Mouse (Mus musculus) midbrain, embryonic 15.5 days (tissue): Measurements from ENCODE around the gene Chek2. TPM values are rescaled to one million over a fixed set of nuclear protein-coding genes. Genes with fewer than 3 reads are reported as not detected.
"Not testable (repeated sequence)": the region's sequence is repeated elsewhere in the genome, so short reads cannot be mapped to it uniquely, and the experiment has no call there.

Experiments
- ATAC-seq: fragments of 200-750 bp; cut with Nextera tagmentation; replicated peaks from 2 replicates; pipeline ENCODE4 v1.8.0; 2017; ENCODE audit warnings: moderate TSS enrichment
- H3K27ac ChIP-seq: fragments of 300-500 bp; sonication (generic); 2 replicates; pipeline ENCODE4 v1.5.1; 2015; ENCODE audit warnings: mild to moderate bottlenecking, inconsistent platforms
- H3K27me3 ChIP-seq: fragments of 300-500 bp; sonication (generic); replicated peaks from 2 replicates; pipeline ENCODE4 v1.6.1; 2015; ENCODE audit warnings: inconsistent platforms
- H3K36me3 ChIP-seq: fragments of 300-500 bp; sonication (generic); replicated peaks from 2 replicates; pipeline ENCODE4 v1.6.1; 2015; ENCODE audit warnings: inconsistent platforms
- H3K4me1 ChIP-seq: fragments of 300-500 bp; sonication (generic); 2 replicates; pipeline ENCODE4 v1.6.1; 2015; ENCODE audit warnings: inconsistent platforms
- H3K4me2 ChIP-seq: fragments of 300-500 bp; sonication (generic); 2 replicates; pipeline ENCODE4 v1.6.1; 2015; ENCODE audit warnings: inconsistent platforms, mild to moderate bottlenecking, moderate library complexity
- H3K4me3 ChIP-seq: fragments of 300-500 bp; sonication (generic); 2 replicates; pipeline ENCODE4 v1.5.1; 2015; ENCODE audit warnings: mild to moderate bottlenecking, inconsistent platforms
- H3K9ac ChIP-seq: fragments of 300-500 bp; sonication (generic); 2 replicates; pipeline ENCODE4 v1.6.1; 2015; ENCODE audit warnings: mild to moderate bottlenecking, inconsistent platforms
- H3K9me3 ChIP-seq: fragments of 300-500 bp; sonication (generic); 2 replicates; pipeline ENCODE4 v1.6.1; 2016; ENCODE audit warnings: inconsistent platforms
- WGBS: fragments of 180-500 bp; shearing (Covaris S2); methylation state at CpG from one replicate; pipeline ENCODE4 v1.1.7; 2015; ENCODE audit warnings: mixed read lengths; 5-methylcytosine and 5-hydroxymethylcytosine counted together
- polyA plus RNA-seq: library from polyadenylated mRNA; unstranded; fragments of >200 nt; fragmentation: Nextera tagmentation; extraction: Ambion mirVana; gene quantifications from 2 replicates; pipeline ENCODE4 v1.2.1, GENCODE M21; 2015

Chek2 gene
- polyA plus RNA-seq, 1 experiment from 2014 or later = 5.0 TPM

DNA sequence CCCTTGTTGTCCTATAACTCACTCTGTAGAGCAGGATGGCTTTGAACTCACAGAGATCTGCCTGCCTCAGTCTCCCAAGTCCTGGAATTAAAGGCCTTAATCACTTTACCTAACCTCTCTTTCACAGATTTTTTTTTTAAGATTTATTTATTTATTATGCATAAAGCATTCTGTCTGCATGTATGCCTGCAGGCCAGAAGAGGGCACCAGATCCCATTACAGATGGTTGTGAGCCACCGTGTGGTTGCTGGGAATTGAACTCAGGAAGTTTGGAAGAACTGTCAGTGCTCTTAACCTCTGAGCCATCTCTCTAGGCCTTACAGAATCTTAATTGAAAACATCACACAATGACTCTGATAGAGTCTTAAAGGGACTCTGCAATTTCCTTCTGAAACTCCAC lies 13.2 kb downstream of the Chek2 start:
- Histone ChIP-seq H3K27me3 (no peaks in the 10 kb centered on the region), H3K4me1 (no peaks in the 10 kb centered on the region), H3K36me3 (no peaks in the 10 kb centered on the region), H3K4me3 (no peak overlapping the region), H3K27ac (no peak overlapping the region), H3K4me2 (no peak overlapping the region), H3K9me3 (no peaks in the 10 kb centered on the region), H3K9ac (no peak overlapping the region)
- 95% methylated on average over 1 of the region's 1 CpGs for WGBS
- ATAC-seq = no peak

DNA sequence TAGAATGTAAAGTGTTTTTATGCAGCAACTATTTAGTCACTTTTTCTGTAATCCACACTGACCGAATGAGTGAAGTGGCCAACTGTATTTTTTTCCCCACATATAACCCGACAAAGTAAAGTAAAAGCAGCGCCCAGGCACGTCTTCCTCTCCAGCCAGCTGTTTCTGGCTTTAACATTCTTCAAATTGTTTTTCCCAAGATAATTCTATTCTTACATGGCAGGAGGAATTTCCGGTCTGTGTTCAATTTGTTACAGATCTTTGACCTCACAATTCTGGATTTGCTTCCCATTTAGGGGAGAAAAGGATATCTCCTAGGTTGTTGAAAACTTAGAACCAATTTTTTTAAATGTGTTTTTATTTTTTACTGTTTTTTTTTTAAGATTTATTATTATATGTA lies 17.3 kb downstream of the Chek2 start:
- Histone ChIP-seq H3K4me2 (no peak overlapping the region), H3K4me3 (no peak overlapping the region), H3K27me3 (no peaks in the 10 kb centered on the region), H3K36me3 (no peaks in the 10 kb centered on the region), H3K9me3 (no peaks in the 10 kb centered on the region), H3K9ac (no peak overlapping the region), H3K27ac (no peak overlapping the region), H3K4me1 (no peaks in the 10 kb centered on the region)
- no peak for ATAC-seq
- 88% methylated on average over 5 of the region's 5 CpGs for WGBS

DNA sequence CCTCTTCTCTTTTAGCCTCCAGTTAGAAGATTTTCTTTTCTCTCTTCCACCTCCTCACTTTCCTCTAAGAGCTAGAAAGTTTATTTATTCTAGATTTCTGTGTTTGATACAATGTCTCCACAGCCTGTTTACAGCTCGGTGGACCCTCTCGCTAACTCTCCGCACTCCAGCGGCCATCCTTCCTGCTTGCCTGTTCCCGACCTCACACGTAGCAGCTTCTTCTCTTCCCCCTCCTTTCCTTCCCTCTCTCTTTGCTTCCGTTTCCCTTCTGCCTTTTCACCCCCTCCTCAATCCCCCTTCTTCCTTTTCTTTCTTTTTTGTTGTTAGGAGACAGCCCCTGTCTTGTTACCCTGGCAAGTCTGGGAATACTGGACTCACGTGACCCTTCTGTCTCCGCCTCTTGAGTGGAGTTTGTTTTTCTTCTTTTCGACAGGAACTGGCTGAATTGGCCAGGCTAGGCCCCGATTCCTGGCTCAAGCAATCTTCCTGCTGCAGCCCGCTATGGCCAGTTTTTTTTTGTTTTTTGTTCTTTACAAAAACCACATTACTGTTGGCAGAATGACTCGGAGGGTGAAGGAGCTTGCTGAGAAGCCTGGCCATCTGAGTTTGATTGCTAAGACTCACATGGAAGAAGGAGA lies 19.4 kb downstream of the Chek2 start:
- Histone ChIP-seq H3K4me3 (no peak overlapping the region), H3K9me3 (no peaks in the 10 kb centered on the region), H3K36me3 (no peaks in the 10 kb centered on the region), H3K27ac (peak overlapping the region; percentile 53), H3K27me3 (no peaks in the 10 kb centered on the region), H3K9ac (no peak overlapping the region), H3K4me2 (no peak overlapping the region; the same call in 1 of the 2 replicates), H3K4me1 (no peaks in the 10 kb centered on the region)
- ATAC-seq = no peak
- WGBS = 60% methylated on average over 13 of the region's 13 CpGs

DNA sequence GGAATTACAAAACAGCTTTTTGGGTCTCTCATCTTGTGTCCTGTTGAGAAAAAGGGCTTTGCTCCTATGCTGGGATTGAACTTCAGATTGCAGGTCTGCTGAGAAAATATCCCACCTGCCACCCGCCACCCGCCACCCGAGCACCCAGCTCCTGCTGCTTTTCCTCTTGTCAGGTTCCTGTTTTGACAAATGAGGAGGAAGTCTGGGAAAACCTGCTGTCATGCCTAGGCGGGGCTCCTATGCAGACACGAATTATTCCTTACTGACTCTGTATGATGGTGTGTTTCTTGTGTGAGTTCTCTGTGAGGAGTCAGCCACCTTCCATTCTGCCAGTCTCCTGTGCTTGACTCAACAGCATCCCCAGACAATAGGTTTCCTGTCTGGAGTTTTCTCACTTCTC lies 20.7 kb downstream of the Chek2 start:
- Histone ChIP-seq H3K36me3 (no peaks in the 10 kb centered on the region), H3K27me3 (no peaks in the 10 kb centered on the region), H3K4me3 (no peak overlapping the region), H3K9me3 (no peaks in the 10 kb centered on the region), H3K9ac (no peak overlapping the region), H3K4me1 (no peaks in the 10 kb centered on the region), H3K4me2 (no peak overlapping the region), H3K27ac (no peak overlapping the region)
- no peak for ATAC-seq
- WGBS = 88% methylated on average over 5 of the region's 5 CpGs

GRCm38 (mm10) chr5:110868460-110868859 lies 28.7 kb downstream of the Chek2 start:
- H3K27ac ChIP-seq = peak overlapping the region; percentile 61
- H3K9ac ChIP-seq = no peak overlapping the region
- WGBS = 32% methylated on average over 4 of the region's 4 CpGs
- H3K4me1 ChIP-seq = peaks cover 33% of the 10 kb centered on the region
- H3K4me3 ChIP-seq = no peak overlapping the region
- H3K36me3 ChIP-seq = no peaks in the 10 kb centered on the region
- H3K4me2 ChIP-seq = no peak overlapping the region
- peak; percentile 59 for ATAC-seq
- no peaks in the 10 kb centered on the region for H3K27me3 ChIP-seq
- no peaks in the 10 kb centered on the region for H3K9me3 ChIP-seq

GRCm38 (mm10) chr5:110869242-110869669 lies 29.5 kb downstream of the Chek2 start:
- Histone ChIP-seq H3K27ac (peak overlapping the region; percentile 61), H3K4me2 (no peak overlapping the region), H3K4me3 (no peak overlapping the region), H3K9me3 (no peaks in the 10 kb centered on the region), H3K36me3 (no peaks in the 10 kb centered on the region), H3K4me1 (peaks cover 40% of the 10 kb centered on the region), H3K9ac (no peak overlapping the region), H3K27me3 (no peaks in the 10 kb centered on the region)
- WGBS = 21% methylated on average over 8 of the region's 8 CpGs
- peak; percentile 53 for ATAC-seq

DNA sequence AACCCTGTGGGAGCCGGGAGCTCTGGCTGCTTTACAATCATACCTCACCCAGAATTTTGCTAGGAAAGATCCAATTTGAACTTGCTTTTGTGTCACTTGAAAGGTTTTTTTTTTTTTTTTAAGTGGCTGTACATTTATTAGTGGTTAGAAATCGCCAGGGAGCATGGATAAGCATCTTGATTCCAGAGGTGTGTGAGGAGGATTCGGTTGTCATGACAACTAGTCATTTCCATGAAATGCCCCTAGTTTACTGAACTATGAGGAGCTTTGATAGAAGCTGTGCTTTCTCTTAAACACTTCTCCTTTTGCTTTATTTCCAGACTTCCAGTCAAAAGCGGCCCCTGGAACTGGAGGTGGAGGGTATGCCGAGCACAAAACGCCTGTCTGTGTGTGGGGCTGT lies 33.4 kb downstream of the Chek2 start:
- H3K36me3 ChIP-seq = no peaks in the 10 kb centered on the region
- ATAC-seq = peak; percentile 60
- H3K9ac ChIP-seq = no peak overlapping the region
- no peaks in the 10 kb centered on the region for H3K9me3 ChIP-seq
- peak overlapping the region; percentile 71 for H3K27ac ChIP-seq
- peaks cover 45% of the 10 kb centered on the region for H3K4me1 ChIP-seq
- H3K4me2 ChIP-seq = peak overlapping the region; percentile 6; the same call in 1 of the 2 replicates
- no peaks in the 10 kb centered on the region for H3K27me3 ChIP-seq
- no peak overlapping the region for H3K4me3 ChIP-seq
- 27% methylated on average over 6 of the region's 6 CpGs for WGBS

DNA sequence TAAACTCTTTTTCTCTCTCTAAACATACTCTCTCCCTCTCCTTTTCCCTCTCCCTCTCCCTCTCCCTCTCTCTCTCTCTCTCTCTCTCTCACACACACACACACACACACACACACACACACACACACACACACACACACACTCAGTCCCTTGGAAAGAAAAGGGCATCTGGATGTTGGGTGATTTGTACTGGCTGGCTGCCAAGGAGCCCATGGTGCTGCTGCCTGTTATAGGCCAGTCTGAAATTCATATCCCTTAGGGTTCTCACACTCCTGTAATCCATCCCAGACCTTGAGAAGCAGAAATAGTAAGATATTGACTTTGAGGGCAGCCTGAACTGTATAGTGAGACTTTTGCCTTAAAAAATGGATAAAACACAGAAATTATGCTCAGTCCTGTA lies 34.9 kb downstream of the Chek2 start:
- peaks cover 35% of the 10 kb centered on the region for H3K4me1 ChIP-seq
- H3K4me3 ChIP-seq = no peak overlapping the region
- H3K4me2 ChIP-seq = no peak overlapping the region
- H3K9me3 ChIP-seq = no peaks in the 10 kb centered on the region
- H3K27me3 ChIP-seq = no peaks in the 10 kb centered on the region
- H3K36me3 ChIP-seq = no peaks in the 10 kb centered on the region
- no peak overlapping the region for H3K9ac ChIP-seq
- ATAC-seq = no peak
- no peak overlapping the region for H3K27ac ChIP-seq

GRCm38 (mm10) chr5:110875286-110875685 lies 35.5 kb downstream of the Chek2 start:
- no peak overlapping the region for H3K9ac ChIP-seq
- no peak overlapping the region for H3K27ac ChIP-seq
- no peak for ATAC-seq
- 85% methylated on average over 1 of the region's 1 CpGs for WGBS
- H3K9me3 ChIP-seq = no peaks in the 10 kb centered on the region
- no peak overlapping the region for H3K4me3 ChIP-seq
- peaks cover 38% of the 10 kb centered on the region for H3K4me1 ChIP-seq
- H3K27me3 ChIP-seq = no peaks in the 10 kb centered on the region
- no peaks in the 10 kb centered on the region for H3K36me3 ChIP-seq
- H3K4me2 ChIP-seq = no peak overlapping the region

DNA sequence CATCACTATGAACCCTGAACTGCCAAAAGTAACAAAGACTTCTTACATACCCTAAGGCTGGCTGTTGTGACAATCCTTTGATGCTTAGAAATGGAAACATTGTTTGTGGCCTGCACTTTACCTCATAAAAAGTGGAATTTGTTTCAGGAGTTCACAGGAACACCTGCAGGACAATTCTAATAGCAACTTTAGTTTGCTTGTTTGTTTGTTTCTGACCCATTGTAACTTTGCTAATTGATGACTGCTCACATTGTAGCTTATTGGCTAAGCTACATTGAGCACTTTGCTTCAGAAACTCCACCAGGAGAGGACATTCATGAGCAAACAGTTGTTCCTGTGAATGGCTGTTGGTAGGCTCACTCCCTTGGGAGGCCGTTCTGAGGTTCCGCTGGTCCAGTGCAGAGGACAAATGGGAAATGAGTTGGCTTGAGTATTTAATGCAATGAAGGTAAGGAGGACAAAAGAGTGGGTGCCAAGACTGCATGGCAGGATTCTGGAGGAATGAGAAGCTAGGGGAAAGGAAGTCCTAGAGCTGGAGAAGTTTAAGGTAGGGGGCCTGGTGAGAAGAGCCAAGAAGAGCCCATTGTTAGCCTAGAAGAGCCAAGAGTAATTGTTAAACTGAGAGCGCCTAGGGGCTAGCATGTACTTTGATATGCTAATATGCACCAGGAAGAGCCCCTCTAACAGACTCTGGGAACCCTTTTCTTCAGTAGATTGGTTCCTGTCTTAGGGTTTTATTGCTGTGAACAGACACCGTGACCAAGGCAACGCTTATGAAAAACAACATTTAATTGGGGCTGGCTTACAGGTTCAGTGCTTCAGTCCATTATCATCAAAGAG lies 38.1 kb downstream of the Chek2 start:
- H3K27ac ChIP-seq = no peak overlapping the region
- no peak overlapping the region for H3K9ac ChIP-seq
- no peak overlapping the region for H3K4me3 ChIP-seq
- 60% methylated on average over 5 of the region's 5 CpGs for WGBS
- no peaks in the 10 kb centered on the region for H3K36me3 ChIP-seq
- no peaks in the 10 kb centered on the region for H3K9me3 ChIP-seq
- H3K4me2 ChIP-seq = no peak overlapping the region
- H3K4me1 ChIP-seq = peaks cover 34% of the 10 kb centered on the region
- H3K27me3 ChIP-seq = no peaks in the 10 kb centered on the region
- ATAC-seq = no peak

DNA sequence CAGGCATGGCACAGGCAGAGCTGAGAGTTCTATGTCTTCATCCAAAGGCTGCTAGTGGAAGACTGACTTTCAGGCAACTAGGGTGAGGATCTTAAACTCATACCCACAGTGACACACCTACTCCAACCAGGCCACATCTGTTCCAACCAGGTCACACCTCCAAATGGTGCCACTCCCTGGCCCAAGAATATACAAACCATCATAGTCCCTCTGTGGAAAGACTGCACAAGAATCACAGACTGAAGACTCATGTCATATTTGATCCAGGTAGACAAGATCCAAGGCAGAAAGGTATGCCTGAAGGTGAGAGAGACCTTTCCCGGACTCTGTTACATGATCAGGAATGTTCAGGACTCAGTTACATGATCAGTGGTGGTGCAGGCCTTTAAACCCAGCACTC lies 38.7 kb downstream of the Chek2 start:
- H3K4me2 ChIP-seq, H3K9me3 ChIP-seq, H3K36me3 ChIP-seq, H3K4me3 ChIP-seq, H3K9ac ChIP-seq, H3K27me3 ChIP-seq, ATAC-seq, H3K27ac ChIP-seq: not testable (repeated sequence)
- peaks cover 28% of the 10 kb centered on the region for H3K4me1 ChIP-seq
- WGBS = 88% methylated on average over 1 of the region's 1 CpGs

DNA sequence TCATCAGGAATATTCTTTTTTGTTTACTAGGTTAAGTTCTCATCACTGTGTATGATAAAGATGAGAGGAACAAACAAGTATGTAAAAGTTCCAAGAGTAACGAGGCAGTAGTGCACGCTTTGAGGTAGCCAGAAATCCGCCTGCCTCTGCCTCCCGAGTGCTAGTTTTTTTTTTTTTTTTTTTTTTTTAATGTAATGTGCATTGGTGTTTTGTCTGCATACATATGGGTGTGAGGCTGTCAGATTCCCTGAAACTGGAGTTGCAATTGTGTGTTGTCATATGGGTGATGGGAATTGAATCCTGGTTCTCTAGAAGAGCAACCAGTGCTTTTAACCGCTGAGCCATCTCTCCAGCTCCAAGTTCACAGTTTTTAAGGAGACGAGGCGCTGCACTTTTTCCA lies 39.3 kb downstream of the Chek2 start:
- H3K4me1 ChIP-seq = peaks cover 23% of the 10 kb centered on the region
- H3K27me3 ChIP-seq = no peaks in the 10 kb centered on the region
- peak overlapping the region; percentile 87 for H3K4me3 ChIP-seq
- WGBS = 61% methylated on average over 7 of the region's 7 CpGs
- ATAC-seq = peak; percentile 3; the same call in 1 of the 2 replicates
- H3K27ac ChIP-seq = peak overlapping the region; percentile 75
- no peaks in the 10 kb centered on the region for H3K36me3 ChIP-seq
- H3K9ac ChIP-seq = peak overlapping the region; percentile 84
- peak overlapping the region; percentile 80 for H3K4me2 ChIP-seq
- no peaks in the 10 kb centered on the region for H3K9me3 ChIP-seq
